Mouse (Mus musculus) E14TG2a.4 (cell line): ENCODE measurements around the gene Tmem115.

ENCODE experiments used
- CTCF ChIP-seq: conservative IDR thresholded peaks from 2 replicates; pipeline ENCODE4 v1.5.1; 2014; ENCODE audit warnings: low read length
- NANOG ChIP-seq: IDR thresholded peaks from 2 replicates; pipeline ENCODE4 v1.6.1; 2014; ENCODE audit warnings: borderline replicate concordance, low read length, mixed read lengths

GRCm38 (mm10) chr9:107586504-107586903 lies 52.8 kb downstream of the Tmem115 start:
- TF ChIP-seq CTCF, result no peak
- TF ChIP-seq NANOG, result no peak
